In the genomic region with DNA sequence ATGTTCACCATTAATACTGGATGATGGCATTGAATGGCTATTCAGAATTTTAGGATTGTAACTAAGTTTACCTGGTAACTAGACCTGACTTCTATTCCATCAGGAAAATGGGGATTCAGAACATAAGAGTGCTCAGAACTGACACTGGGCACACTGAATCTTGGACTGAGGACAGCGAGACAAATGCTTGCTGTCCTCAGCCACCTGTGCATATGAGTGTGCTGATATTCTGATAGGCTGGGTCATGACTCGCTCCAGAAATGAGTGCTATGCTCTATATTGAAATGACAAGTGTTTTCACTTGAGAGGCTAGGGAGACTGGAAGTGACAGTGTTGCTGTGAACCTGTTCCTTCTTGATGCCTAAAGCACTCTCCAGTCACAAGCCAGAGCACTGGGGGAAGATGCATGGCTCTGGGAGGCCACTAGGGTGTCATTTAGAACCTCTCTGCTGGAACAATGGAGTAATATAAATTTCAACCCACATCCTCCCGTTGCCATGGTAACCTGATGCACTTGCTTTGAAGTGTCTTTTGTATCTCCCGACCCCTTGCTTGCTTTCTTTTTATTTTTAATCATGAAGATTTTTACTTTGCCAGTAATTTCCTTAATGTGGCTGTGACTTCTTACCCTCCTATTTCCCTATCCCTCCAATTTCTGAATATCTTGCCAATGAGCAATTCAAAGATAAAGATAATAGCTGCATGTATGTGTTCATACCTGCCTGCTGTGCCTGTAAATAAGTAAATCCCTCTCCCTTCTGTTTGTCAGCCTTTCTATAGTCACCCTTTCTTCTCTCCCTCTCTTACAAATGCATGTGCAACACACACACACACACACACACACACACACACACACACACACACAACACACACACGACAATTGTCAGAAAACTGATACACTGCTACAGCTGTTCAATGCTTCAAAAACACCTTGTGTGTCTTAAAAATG, we compare ENCODE assay signal across 10 mouse cellular contexts.
DNase-seq lines count a peak whose midpoint lies in the region; ATAC-seq lines count a peak whose summit lies in the region.
"Had no signal": no experiment of that assay in that cellular context is flagged by ENCODE, and none has a peak within 500 bp of the region (broad histone marks: within the 10 kb centered on the region; RNA-seq: fewer than 3 reads in every experiment).

No protein-coding gene starts in this region.

- H3K36me3 ChIP-seq in embryonic facial prominence, embryonic 14.5 days (ENCODE audit: control insufficient read depth, insufficient read depth, low read length), result no peaks in the 10 kb centered on the region
- no peaks in the 10 kb centered on the region for H3K36me3 ChIP-seq in midbrain, embryonic 10.5 days
- H3K36me3 ChIP-seq: G1E had no signal

- DNase-seq in right cerebral cortex, adult 18-20 months, result peak; percentile 22
- no peak for DNase-seq in right cerebral cortex, postnatal 25 days
- peak; percentile 12 for DNase-seq in embryonic facial prominence, embryonic 14.5 days (ENCODE audit: low spot score)
- DNase-seq in midbrain, embryonic 10.5 days (ENCODE audit: low spot score), result peak; percentile 20
- DNase-seq in MN1 (ENCODE audit: low spot score), result no peak
- no peak for DNase-seq in gastrocnemius, postnatal 25 days
- DNase-seq in kidney, postnatal 36 days, result no peak
- no peak for DNase-seq in heart, postnatal 36 days
- DNase-seq: lung, postnatal 10 days had no signal

- H3K27me3 ChIP-seq in embryonic facial prominence, embryonic 14.5 days (replicated peaks; ENCODE audit: control insufficient read depth, insufficient read depth, low read length), result no peaks in the 10 kb centered on the region
- H3K27me3 ChIP-seq in midbrain, embryonic 10.5 days (ENCODE audit: low read depth, poor library complexity, severe bottlenecking), result no peaks in the 10 kb centered on the region

- no peaks in the 10 kb centered on the region for H3K4me1 ChIP-seq in embryonic facial prominence, embryonic 14.5 days (ENCODE audit: control insufficient read depth, insufficient read depth, low read length)
- H3K4me1 ChIP-seq in midbrain, embryonic 10.5 days, result peaks cover 8% of the 10 kb centered on the region

- H3K4me3 ChIP-seq in embryonic facial prominence, embryonic 14.5 days (ENCODE audit: low read depth, low read length), result no peak overlapping the region
- no peak overlapping the region for H3K4me3 ChIP-seq in midbrain, embryonic 10.5 days

- H3K9me3 ChIP-seq in embryonic facial prominence, embryonic 14.5 days (ENCODE audit: control insufficient read depth, low read length), result no peaks in the 10 kb centered on the region
- no peaks in the 10 kb centered on the region for H3K9me3 ChIP-seq in midbrain, embryonic 10.5 days (replicated peaks)
- H3K9me3 ChIP-seq: G1E had no signal

- WGBS in embryonic facial prominence, embryonic 14.5 days, result 64% methylated on average over 5 of the region's 5 CpGs
- WGBS in midbrain, embryonic 10.5 days, result 68% methylated on average over 5 of the region's 5 CpGs

- intact Hi-C loops in heart, postnatal 36 days (cut with DNase I), result no loop called here

- peak; percentile 26; the same call in 1 of the 2 replicates for ATAC-seq in embryonic facial prominence, embryonic 14.5 days (ENCODE audit: low read depth)

- H3K4me2 ChIP-seq in embryonic facial prominence, embryonic 14.5 days (ENCODE audit: low read depth, low read length), result no peak overlapping the region

- H3K27ac ChIP-seq in embryonic facial prominence, embryonic 14.5 days (replicated peaks; ENCODE audit: low read depth, low read length), result no peak overlapping the region
- no peak overlapping the region for H3K27ac ChIP-seq in midbrain, embryonic 10.5 days (replicated peaks)

- no peak overlapping the region for H3K9ac ChIP-seq in embryonic facial prominence, embryonic 14.5 days (ENCODE audit: low read depth, low read length)

Comparison
In these comparisons a context has a peak if more than half of its experiments do, and no peak if none do; other contexts are left out.
1. DNase-seq: peak in right cerebral cortex, adult 18-20 months (single experiment), embryonic facial prominence, embryonic 14.5 days (single experiment) and midbrain, embryonic 10.5 days (single experiment); none in right cerebral cortex, postnatal 25 days (single experiment), MN1 (single experiment), gastrocnemius, postnatal 25 days (single experiment), kidney, postnatal 36 days (0 of 2) and heart, postnatal 36 days (0 of 2).